Mouse (Mus musculus) MEL-GATA-1-ER (cell line): ENCODE measurements around the gene Neurog2.

Experiments used
- DNase-seq: peaks from one replicate; pipeline ENCODE4 v3.0.0-alpha.2; 2012; ENCODE audit warnings: low read depth; ENCODE audit errors: extremely low read depth

The Neurog2 gene

GRCm38 (mm10) chr3:127642211-127642610 is 9.3 kb downstream of the Neurog2 start:
- DNase-seq, result no peak

GRCm38 (mm10) chr3:127646156-127646825 is 13.4 kb downstream of the Neurog2 start:
- DNase-seq, result no peak

GRCm38 (mm10) chr3:127651742-127652653 is 19.1 kb downstream of the Neurog2 start:
- DNase-seq, result no peak

GRCm38 (mm10) chr3:127660712-127661111 is 27.8 kb downstream of the Neurog2 start:
- DNase-seq, result no peak

- DNase-seq, result no peak
Measured at GRCm38 (mm10) chr3:127661646-127662531, 29.0 kb downstream of the Neurog2 start.

GRCm38 (mm10) chr3:127679703-127680102 is 46.8 kb downstream of the Neurog2 start:
- no peak for DNase-seq
